Mouse (Mus musculus) midbrain, embryonic 11.5 days (tissue): ENCODE data around the gene Eif3i. TPM values are rescaled to one million over a fixed set of nuclear protein-coding genes. Genes with fewer than 3 reads are reported as not detected.

ENCODE experiments used
- ATAC-seq: fragments of 200-750 bp; cut with Nextera tagmentation; 2 replicates; pipeline ENCODE4 v1.8.0; 2017; ENCODE audit warnings: moderate TSS enrichment, moderate library complexity; ENCODE audit not compliant: low FRiP score
- DNase-seq: peaks from one replicate; pipeline ENCODE4 v3.0.0; 2015; ENCODE audit warnings: low spot score; ENCODE audit errors: missing footprints
- H3K27ac ChIP-seq: fragments of 300-500 bp; sonication (generic); 2 replicates; pipeline ENCODE4 v1.5.1; 2014; ENCODE audit warnings: low read depth, low read length
- H3K27me3 ChIP-seq: fragments of 300-500 bp; sonication (generic); 2 replicates; pipeline ENCODE4 v1.6.1; 2014; ENCODE audit warnings: mild to moderate bottlenecking, low read length, moderate library complexity, mixed read lengths; ENCODE audit not compliant: control insufficient read depth, insufficient read depth
- H3K36me3 ChIP-seq: fragments of 300-500 bp; sonication (generic); 2 replicates; pipeline ENCODE4 v1.6.1; 2014; ENCODE audit warnings: mild to moderate bottlenecking, low read length, moderate library complexity, mixed read lengths; ENCODE audit not compliant: control insufficient read depth, insufficient read depth
- H3K4me1 ChIP-seq: fragments of 300-500 bp; sonication (generic); 2 replicates; pipeline ENCODE4 v1.6.1; 2014; ENCODE audit warnings: low read length; ENCODE audit not compliant: control insufficient read depth, insufficient read depth
- H3K4me2 ChIP-seq: fragments of 300-500 bp; sonication (generic); 2 replicates; pipeline ENCODE4 v1.6.1; 2014; ENCODE audit warnings: mild to moderate bottlenecking, moderate library complexity
- H3K4me3 ChIP-seq: fragments of 300-500 bp; sonication (generic); 2 replicates; pipeline ENCODE4 v1.5.1; 2014; ENCODE audit warnings: low read depth, low read length
- H3K9ac ChIP-seq: fragments of 300-500 bp; sonication (generic); 2 replicates; pipeline ENCODE4 v1.6.1; 2014; ENCODE audit warnings: low read length
- H3K9me3 ChIP-seq: fragments of 300-500 bp; sonication (generic); 2 replicates; pipeline ENCODE4 v1.6.1; 2016; ENCODE audit warnings: low read length; ENCODE audit not compliant: control insufficient read depth
- WGBS: fragments of 180-500 bp; shearing (Covaris S2); extraction: QIAGEN DNeasy Blood & Tissue Kit; methylation state at CpG from one replicate; pipeline ENCODE4 v1.1.7; 2014; 5-methylcytosine and 5-hydroxymethylcytosine counted together
- polyA plus RNA-seq: library from polyadenylated mRNA; unstranded; fragments of >200 nt; fragmentation: Nextera tagmentation; extraction: Ambion mirVana; gene quantifications from 2 replicates; pipeline ENCODE4 v1.2.1, GENCODE M21; 2014

Gene Eif3i
- polyA plus RNA-seq, 1 experiment from 2014 or later: 259 TPM

DNA sequence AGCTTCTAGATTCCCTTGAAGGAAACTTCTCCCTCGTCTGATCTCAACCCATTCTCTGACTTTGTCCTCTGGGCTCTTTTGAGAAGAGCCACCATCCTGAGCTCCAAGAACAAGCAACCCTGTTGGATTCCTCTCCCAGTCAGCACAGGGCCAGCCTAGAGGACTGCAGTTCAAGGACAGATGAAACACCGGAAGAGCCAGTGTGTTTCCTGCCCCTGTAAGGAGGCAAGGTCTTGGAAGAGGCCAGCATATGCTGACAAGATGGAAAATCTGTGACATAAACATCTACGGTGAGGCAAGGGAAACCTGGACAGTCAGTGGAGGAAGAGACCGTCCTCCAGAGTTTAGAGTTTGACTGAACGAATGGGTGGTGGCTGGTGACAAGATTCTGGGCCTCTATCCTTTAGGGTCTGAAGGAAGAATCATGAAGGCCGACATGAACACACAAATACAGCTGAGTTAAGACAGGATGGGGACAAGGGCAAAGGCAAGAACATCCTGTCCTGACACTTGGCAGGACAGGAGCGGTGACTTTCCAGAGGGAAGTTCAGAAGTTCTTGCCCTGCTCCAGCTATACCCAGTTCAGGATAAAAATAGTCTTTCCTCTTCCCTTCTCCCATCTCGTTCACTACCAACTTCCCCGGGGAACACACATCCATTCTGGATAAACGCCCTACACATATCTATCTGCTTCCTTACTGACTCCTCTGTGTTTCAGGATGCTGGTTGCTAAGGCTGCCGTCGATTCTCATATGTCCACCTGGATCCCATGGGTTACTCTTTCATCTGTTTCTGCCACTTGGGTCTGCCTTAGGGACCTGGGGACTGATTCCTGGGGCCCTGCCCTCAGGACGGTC, 28.0 kb downstream of the Eif3i start:
- Histone ChIP-seq H3K9me3 (no peaks in the 10 kb centered on the region), H3K4me3 (no peak overlapping the region), H3K27ac (no peak overlapping the region), H3K9ac (no peak overlapping the region), H3K27me3 (no peaks in the 10 kb centered on the region), H3K36me3 (no peaks in the 10 kb centered on the region), H3K4me1 (no peaks in the 10 kb centered on the region), H3K4me2 (no peak overlapping the region)
- no peak for ATAC-seq
- DNase-seq: no peak
- 91% methylated on average over 13 of the region's 13 CpGs for WGBS

DNA sequence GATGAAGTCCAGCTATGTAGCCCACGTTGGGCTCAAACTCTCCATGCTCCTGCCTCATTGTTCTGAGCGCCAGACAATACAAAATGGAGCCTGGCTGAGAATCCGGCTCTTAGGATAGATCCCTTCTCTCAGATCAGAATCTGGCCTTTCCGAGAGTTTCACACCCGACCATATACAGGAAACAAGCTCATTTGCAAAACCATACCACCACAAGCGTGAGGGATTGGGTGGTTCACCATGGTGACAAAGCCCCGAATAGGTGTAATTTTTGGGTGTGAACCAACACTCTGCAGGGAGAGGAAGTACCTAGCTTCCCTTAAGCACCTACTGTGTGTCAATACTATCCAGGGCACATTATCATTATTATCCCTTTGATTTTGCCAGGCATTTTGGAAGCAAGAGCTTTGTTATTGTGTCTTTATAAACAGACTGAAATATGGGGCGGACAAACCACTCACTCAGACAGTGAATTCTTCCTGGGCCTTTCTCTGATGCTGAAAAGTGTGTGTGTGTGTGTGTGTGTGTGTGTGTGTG, 28.8 kb downstream of the Eif3i start:
- Histone ChIP-seq H3K4me2 (no peak overlapping the region), H3K9ac (no peak overlapping the region), H3K4me1 (no peaks in the 10 kb centered on the region), H3K36me3 (no peaks in the 10 kb centered on the region), H3K4me3 (no peak overlapping the region), H3K9me3 (no peaks in the 10 kb centered on the region), H3K27ac (no peak overlapping the region), H3K27me3 (no peaks in the 10 kb centered on the region)
- ATAC-seq (no peak), DNase-seq (no peak)
- WGBS: 76% methylated on average over 8 of the region's 8 CpGs

DNA sequence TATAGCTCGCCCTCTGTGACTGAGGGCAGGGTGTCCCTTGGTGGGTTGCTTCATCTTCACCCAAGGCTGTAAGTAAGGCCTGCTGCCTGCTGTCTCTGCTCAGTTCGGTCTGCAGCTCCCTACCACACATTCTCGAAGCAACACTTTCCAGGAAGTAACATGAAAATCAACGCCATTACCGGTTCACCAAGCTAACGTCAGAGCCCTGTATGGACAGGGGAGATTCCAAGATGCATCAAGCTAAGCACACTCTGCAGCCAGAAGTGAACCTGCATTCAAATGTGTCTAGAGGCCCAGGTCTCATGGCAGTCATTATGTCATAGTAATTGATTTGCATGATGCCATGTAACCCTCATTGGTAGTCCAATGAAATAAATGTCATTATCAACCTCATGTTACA, 30.4 kb downstream of the Eif3i start:
- H3K9ac ChIP-seq: no peak overlapping the region
- H3K4me3 ChIP-seq: no peak overlapping the region
- DNase-seq (no peak), ATAC-seq (no peak)
- H3K36me3 ChIP-seq: no peaks in the 10 kb centered on the region
- H3K27ac ChIP-seq: no peak overlapping the region
- H3K4me2 ChIP-seq: no peak overlapping the region
- H3K27me3 ChIP-seq: no peaks in the 10 kb centered on the region
- H3K4me1 ChIP-seq: no peaks in the 10 kb centered on the region
- no peaks in the 10 kb centered on the region for H3K9me3 ChIP-seq
- WGBS: 90% methylated on average over 6 of the region's 6 CpGs

- ATAC-seq: no peak
- WGBS: 91% methylated on average over 7 of the region's 7 CpGs
- H3K36me3 ChIP-seq: no peaks in the 10 kb centered on the region
- no peaks in the 10 kb centered on the region for H3K9me3 ChIP-seq
- H3K9ac ChIP-seq: no peak overlapping the region
- no peak for DNase-seq
- no peak overlapping the region for H3K27ac ChIP-seq
- H3K4me1 ChIP-seq: no peaks in the 10 kb centered on the region
- no peaks in the 10 kb centered on the region for H3K27me3 ChIP-seq
- no peak overlapping the region for H3K4me3 ChIP-seq
- H3K4me2 ChIP-seq: no peak overlapping the region
Observed at GRCm38 (mm10) chr4:129568366-129568765, 32.1 kb downstream of the Eif3i start.

DNA sequence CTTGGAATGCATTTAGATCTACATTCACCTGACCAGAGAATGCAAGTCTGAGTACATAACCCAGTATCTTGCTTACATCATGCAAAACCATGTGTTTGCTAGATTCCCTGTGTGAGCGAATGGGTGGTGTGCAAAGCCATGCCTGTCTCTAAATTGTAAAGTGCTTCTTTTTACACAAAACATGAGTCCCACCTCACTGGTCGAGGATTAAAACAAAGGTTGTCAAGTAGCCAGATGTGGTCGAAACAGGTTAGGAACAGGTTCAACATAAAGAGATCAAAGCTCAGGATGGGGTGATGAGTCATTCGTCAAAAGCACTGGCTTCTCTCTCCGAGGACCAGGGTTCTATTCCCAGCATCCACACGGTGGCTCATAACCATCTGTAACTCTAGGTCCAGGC, 35.3 kb downstream of the Eif3i start:
- Histone ChIP-seq H3K9me3 (no peaks in the 10 kb centered on the region), H3K9ac (no peak overlapping the region), H3K4me3 (no peak overlapping the region), H3K4me1 (no peaks in the 10 kb centered on the region), H3K4me2 (no peak overlapping the region), H3K27ac (no peak overlapping the region), H3K36me3 (no peaks in the 10 kb centered on the region), H3K27me3 (no peaks in the 10 kb centered on the region)
- DNase-seq (no peak), ATAC-seq (no peak)
- WGBS: 81% methylated on average over 6 of the region's 6 CpGs

DNA sequence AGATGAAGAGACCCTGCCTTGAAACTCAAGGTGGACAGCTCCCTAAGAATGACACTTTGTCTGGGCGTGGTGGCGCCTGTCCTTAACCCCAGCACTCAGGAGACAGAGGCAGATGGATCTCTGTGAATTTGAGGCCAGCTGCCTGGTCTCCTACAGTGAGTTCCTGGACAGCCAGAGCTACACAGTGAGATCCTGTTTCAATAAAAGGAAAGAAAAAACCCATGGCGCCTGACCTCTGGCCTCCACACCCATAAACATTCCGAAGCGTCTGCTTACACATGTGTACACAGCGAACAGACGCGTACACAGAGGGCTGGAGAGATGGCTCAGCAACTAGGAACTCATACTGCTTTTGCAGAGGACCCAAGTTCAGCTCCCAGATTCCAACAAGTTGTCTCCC, 36.7 kb downstream of the Eif3i start:
- Histone ChIP-seq H3K27me3 (no peaks in the 10 kb centered on the region), H3K4me1 (no peaks in the 10 kb centered on the region), H3K36me3 (no peaks in the 10 kb centered on the region), H3K4me2 (no peak overlapping the region), H3K27ac (no peak overlapping the region), H3K9me3 (no peaks in the 10 kb centered on the region), H3K9ac (no peak overlapping the region), H3K4me3 (no peak overlapping the region)
- whole genome bisulfite sequencing: 76% methylated on average over 8 of the region's 8 CpGs
- ATAC-seq (no peak), DNase-seq (no peak)

GRCm38 (mm10) chr4:129561184-129561583, 39.3 kb downstream of the Eif3i start:
- H3K9ac ChIP-seq: no peak overlapping the region
- DNase-seq (no peak), ATAC-seq (no peak)
- no peaks in the 10 kb centered on the region; the same call in 1 of the 2 replicates for H3K27me3 ChIP-seq
- H3K4me1 ChIP-seq: peaks cover 3% of the 10 kb centered on the region; the same call in 1 of the 2 replicates
- no peak overlapping the region for H3K4me3 ChIP-seq
- H3K36me3 ChIP-seq: no peaks in the 10 kb centered on the region
- H3K9me3 ChIP-seq: no peaks in the 10 kb centered on the region
- no peak overlapping the region for H3K27ac ChIP-seq
- H3K4me2 ChIP-seq: no peak overlapping the region
- WGBS: 94% methylated on average over 5 of the region's 5 CpGs

DNA sequence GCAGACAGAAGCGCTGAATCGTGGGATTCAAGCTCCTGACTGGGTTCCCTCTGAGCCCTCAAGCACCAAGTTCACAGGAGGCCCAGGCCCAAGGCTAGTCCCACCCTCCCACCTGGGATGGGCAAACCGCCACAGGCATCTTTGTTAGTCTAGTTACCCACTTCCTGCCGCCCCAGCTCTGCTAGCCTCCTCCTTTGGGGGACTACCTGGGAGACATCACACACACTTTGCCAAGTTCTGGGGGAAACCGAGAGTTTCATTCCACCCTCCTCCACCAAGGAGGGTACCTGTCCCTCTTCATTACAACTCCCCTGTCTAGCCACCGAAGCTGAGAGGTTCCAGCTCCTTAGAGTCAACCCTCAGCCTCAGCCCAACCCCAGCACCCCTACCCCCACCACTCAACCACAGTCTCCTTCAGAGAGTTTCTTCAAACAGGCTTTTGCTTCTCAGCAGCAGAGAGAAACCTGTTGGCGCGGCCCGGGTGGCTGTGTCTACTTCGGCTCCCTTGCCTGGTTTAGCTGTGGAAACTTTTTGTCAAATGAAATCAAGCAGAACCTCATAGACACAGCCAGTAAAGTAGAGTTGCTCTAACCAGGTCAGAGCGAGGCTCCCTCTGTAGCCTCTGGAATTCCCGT, 42.0 kb downstream of the Eif3i start:
- ATAC-seq (no peak), DNase-seq (no peak)
- no peak overlapping the region for H3K9ac ChIP-seq
- 84% methylated on average over 12 of the region's 12 CpGs for WGBS
- no peaks in the 10 kb centered on the region for H3K36me3 ChIP-seq
- no peak overlapping the region for H3K4me2 ChIP-seq
- no peaks in the 10 kb centered on the region for H3K9me3 ChIP-seq
- no peak overlapping the region for H3K27ac ChIP-seq
- H3K4me1 ChIP-seq: peaks cover 10% of the 10 kb centered on the region
- peaks cover 2% of the 10 kb centered on the region for H3K27me3 ChIP-seq
- no peak overlapping the region for H3K4me3 ChIP-seq

DNA sequence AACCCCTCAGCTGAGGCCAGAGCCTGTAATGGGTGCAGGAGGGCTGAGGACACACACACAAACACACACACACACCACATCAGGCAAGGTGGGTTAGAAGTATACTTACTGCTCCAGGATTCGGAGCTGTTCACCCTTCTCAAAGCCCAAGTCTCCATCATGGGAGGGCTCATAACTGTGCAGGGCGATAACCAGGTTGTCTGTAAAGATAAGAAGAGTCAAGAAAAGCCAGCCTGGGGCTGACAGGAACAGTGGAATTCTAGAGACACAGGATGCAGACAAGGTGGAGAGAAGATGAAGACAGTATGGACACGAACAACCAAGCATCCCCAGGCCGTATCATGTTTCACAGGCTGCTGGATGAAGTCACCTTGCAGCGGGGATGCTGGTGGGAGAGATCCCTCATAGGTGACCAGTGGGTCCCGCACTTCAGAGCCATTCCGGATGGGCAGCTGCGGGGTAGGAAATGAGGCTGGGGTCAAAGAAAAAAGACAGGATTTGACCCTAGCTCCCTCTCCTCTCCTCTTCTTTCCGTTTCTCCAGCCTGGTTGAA, 43.1 kb downstream of the Eif3i start:
- H3K27ac ChIP-seq: no peak overlapping the region
- no peaks in the 10 kb centered on the region for H3K9me3 ChIP-seq
- peaks cover 2% of the 10 kb centered on the region for H3K27me3 ChIP-seq
- peaks cover 10% of the 10 kb centered on the region for H3K4me1 ChIP-seq
- no peak for ATAC-seq
- 84% methylated on average over 9 of the region's 9 CpGs for WGBS
- H3K4me2 ChIP-seq: peak overlapping the region; percentile 85; the same call in 1 of the 2 replicates
- H3K36me3 ChIP-seq: no peaks in the 10 kb centered on the region
- DNase-seq: no peak
- no peak overlapping the region for H3K4me3 ChIP-seq
- H3K9ac ChIP-seq: no peak overlapping the region; the same call in 1 of the 2 replicates
